Mouse (Mus musculus) kidney, postnatal 10 days (tissue): ENCODE results near the gene Hpf1.

Experiments
- DNase-seq: peaks from one replicate; pipeline ENCODE4 v3.0.0; 2021; ENCODE audit warnings: mixed read lengths

The Hpf1 gene

DNA sequence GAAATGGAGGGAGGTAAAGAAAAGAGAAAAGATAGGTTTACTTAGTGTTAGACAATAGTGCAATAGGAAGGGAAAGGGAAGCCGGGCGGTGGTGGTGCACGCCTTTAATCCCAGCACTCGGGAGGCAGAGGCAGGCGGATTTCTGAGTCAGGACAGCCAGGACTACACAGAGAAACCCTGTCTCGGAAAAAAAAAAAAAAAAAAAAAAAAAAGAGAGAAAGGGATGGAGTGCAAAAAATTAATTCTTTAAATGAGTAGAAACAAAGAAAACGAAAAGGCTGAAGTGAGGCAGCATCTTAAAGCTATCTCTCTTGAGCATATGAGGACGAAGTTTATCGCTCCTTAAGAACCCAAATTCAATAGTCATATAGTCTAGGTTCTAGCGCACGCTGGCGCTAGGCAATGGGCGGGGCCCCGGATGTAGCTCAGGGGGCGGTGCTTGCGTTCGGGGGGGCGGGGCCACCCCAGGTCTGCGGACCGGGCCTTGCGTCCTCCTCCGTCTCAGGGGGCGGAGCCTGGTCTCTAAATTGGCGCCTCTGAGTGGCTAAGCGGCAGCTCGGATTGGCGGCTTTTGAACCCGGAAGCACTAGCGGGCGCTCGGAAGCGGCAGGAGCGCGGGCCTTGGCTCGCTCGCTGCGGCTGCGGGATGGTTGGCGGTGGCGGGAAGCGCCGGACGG, at the start of gene Hpf1:
Hpf1 (plus strand) TSS at position 576 of the 677 bp plus-strand sequence.
- DNase-seq: peak; percentile 98

DNA sequence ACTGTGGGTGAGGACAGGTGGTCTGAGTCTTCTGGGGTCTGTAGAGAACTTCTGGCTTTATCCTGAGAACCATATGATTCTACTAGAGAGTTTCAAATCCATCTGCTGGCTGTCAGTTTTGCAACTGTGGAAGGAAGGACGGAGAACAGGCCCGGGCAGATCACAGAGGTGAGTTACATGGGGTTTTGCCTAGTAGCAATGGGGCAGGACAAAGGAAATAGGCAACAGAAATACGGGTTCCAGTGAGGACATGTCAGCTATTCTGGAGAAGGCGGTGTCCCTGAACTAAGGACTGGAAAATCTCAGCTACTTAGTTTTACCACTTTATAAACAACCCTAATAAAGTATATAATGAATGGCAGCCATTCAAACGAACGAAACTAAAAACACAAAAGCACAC, 47.8 kb upstream of the Hpf1 start:
- DNase-seq: no peak

DNA sequence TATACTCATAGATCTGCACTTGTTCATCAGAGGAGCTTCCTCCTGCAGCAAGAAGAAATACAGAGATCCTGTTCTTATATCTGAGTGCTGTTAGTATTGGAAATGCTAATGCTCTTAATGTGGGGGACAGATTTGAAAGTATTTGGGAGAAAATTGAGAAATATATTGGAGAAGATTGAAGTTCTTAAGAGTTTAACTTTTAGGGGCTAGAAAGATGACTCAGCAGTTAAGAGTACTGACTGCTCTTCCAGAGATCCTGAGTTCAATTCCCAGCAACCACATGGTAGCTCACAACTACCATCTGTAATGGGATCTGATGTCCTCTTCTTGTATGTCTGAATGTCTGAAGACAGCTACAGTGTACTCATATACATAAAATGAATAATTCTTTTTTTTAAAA, 32.7 kb upstream of the Hpf1 start:
- no peak for DNase-seq

DNA sequence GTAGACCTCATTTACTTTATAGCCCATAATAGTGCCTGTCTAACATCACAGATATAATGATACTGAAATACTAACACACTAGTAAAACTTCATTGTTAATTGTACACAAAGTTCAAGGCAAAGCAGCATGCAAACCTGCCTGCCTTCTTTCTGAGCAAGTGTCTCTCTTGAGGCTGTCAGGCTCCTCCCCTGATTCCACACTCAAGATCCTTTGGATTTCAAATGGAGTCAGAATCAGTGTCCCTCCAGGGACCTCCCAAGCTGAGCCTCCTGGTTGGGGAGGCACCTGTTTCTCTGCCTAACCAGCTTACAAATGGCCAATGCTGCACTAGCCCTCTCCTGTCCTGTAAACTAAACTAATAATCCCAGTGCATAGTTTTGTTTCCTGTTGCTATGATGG, 32.1 kb upstream of the Hpf1 start:
- no peak for DNase-seq

DNA sequence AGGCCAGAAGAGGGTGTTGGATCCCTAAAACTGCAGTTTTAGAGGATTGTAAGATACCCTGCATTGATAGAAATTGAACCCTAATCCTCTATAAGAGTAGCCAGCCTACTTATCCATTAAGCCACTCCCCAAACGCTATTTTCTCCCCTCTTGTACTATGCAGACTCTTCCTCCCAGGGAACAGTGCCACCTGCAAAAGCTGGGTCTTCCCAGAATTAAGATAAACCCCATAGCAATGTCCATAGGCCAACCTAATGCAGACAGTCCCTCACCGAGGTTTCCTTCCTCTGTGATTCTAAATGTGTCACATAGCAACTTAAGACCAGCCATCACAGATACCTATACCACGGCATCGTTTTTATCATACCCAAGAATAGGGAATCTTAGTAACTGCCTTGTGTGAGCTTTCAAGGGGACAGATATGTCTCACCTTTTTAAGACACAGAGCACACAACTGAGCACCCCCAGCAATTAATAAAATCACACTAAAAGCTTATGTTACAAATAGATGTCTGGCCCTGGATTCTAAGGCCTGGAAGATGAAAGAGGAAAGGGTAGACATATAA, 31.2 kb upstream of the Hpf1 start:
- no peak for DNase-seq

DNA sequence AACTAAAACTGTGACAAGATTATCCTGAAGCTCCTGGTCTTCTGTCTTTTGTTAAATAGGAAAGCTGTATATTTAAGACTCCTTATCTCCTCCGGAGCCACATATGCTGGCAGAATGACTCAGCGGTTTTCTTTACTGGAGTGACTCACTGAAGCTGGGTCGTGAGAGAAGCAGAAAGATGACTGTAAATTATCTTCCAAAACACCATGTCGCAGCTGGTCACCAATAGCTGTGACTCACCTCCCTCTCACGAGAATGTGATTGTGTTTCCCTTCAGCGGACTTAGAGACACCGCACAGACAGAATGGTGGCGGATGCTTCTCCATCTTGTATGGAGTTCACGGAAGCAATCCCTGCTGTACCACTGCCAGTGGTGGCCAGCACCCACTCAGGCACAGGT, 30.6 kb upstream of the Hpf1 start:
- no peak for DNase-seq

DNA sequence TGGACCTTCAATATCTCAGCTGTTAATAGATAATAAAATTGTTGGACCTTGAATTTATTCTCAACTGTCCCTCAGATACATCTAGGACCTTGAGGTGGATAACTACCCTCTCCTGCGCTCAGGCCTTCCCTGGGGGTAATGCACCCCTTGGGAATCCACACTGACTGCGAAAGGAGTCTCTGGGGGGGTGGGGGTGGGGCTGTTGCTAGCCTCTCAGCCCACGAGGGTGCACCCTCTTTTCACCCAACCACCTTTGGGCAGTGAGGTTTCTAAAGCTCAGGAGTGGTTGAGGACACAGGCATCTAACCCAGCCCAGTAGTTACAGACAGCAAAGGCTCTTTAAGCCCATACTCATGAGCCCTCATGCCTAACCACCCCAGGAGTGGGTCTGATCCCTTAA, 29.5 kb upstream of the Hpf1 start:
- DNase-seq: no peak

DNA sequence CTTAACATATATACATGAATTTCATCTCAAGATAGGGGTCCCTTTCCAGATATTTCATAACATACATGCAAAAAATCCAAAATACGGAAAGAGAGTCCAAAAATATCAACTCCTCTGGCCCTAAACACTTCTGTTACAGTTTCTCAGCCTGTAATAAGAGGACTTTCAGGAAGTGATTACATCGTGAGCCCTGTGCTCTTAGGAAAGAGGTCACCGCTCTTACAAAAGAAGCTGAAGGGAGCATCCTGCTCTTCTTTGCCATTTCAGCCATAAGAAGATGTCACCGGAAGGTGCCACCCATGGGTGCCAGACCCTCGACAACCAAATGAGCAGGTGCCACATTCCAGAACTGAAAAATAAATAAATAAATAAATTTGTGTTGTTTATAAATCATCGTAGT, 28.4 kb upstream of the Hpf1 start:
- no peak for DNase-seq

DNA sequence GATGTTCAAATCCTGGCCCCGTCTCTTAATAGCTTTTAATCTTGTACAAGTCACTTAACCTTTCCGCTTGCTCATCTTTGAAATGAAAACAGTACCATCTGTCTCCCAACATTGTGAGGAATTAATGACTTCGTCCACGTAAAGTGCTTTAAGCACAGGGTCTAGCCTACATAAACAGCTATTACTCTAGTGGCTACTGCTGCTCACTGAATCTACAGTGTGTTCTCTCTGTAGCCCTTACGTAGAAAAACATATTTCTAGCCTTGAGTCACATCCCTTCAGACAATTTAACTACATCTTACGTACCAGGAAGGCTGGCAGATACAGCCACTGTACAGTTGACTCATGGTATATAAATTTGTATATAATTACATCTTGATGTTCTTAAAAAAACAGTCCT, 25.3 kb upstream of the Hpf1 start:
- DNase-seq: no peak

DNA sequence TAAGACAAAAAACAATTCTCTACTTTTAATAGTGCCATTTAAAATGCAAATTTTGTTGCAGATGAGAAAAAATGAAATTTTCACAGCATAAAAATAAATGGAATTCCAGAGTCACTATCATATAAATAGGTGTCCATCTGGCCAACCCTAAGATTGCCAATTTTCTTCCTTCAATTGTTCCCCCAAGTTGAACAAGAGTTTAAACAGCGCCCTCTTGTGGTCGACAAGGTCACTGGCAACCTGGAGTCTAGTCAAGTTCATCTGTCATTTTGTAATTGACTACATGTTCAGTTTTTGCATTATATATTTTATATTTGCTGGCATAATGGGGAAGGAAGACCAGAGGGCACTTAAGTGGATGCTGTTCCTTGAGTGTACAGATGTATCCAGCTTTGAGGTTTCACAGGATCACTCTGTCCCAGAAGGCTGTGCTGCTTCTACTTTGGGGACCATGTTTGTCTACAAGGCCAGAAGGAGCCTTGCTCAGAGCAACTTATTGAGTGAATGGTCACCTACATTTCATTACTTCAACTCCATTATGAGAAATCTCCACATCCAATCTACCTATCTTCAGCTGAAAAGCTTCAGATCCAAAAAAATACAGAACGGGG, 24.6 kb upstream of the Hpf1 start:
- DNase-seq: peak; percentile 77

DNA sequence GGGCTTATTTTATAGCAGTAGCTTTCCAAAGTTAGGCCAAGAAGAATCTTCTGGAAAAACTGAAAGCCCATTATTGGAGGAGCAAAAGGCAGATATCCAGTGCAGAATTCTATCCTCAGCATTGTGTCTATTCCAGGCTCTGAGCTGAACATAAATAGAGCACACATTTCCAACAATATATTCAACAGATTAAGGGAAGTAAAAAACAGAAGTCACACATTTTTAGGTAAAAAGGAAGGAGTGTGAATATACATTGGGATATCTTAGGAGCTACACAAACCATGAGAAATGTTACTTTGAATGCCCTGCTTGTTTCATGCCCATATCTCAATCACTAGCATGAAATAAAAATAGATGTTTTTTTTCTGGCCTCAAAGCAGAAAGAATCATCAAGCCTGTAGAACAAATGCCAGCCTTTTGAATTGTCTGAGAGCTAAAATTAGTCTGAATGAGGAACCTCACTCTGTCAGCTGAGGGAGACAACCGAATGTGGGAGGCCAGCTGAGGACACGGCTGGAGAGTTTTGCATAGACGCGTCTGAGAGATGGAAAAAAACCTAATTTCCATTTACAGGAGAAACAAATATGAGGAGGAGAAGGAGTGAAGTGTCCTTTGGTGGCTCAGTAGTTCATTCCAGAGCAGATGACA, 22.6 kb upstream of the Hpf1 start:
- no peak for DNase-seq

DNA sequence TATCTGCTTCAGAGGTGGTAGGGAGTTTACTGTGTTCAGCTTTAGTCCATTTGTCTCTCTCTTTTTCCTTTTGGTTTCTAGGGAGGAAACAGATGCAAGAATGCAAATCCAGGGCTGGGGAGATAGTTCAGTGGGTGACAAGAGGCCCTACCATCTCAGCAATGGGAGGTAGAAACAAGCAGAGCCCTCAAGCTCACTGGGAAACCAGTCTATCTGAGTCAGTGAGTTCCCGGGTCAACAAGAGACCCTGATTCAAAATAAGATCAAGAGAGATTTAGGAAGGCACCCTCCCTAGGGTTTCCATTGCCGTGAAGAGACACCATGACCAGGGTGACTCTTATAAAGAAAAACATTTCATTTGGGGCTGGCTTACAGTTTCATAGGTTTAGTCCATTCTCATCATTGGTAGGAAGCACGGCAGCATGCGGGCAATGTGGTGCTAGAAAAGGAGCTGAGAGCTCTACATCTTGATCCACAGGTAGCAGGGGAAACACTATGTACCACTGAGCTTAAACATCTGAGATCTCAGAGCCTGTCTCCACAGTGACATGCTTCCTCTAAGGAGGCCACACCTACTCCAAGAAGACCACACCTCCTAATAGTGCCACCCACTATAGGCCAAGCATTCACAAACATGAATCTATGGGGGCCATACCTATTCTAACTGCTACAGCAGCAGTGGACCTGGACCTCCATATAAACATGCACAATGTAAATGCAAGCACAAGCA, 21.8 kb upstream of the Hpf1 start:
- DNase-seq: no peak

DNA sequence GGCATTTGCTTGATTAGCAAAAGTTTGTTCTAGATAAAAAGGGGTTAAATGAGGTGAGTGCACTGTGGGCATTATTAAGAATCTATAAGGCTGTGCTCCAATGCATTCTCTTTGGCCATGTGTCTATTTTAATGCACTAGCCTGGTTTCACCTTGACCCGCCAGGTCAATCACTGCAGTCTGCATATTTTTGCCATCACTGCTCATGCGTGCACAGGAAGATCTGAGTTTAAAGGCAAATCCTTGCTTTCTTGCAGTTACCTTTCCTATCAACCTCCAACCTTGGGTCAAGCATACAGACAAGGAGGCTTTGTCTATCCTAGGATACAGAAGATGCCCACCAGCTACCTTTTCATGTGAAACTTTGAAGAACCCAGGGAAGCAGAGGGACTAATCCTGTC, 20.5 kb upstream of the Hpf1 start:
- peak; percentile 39 for DNase-seq

DNA sequence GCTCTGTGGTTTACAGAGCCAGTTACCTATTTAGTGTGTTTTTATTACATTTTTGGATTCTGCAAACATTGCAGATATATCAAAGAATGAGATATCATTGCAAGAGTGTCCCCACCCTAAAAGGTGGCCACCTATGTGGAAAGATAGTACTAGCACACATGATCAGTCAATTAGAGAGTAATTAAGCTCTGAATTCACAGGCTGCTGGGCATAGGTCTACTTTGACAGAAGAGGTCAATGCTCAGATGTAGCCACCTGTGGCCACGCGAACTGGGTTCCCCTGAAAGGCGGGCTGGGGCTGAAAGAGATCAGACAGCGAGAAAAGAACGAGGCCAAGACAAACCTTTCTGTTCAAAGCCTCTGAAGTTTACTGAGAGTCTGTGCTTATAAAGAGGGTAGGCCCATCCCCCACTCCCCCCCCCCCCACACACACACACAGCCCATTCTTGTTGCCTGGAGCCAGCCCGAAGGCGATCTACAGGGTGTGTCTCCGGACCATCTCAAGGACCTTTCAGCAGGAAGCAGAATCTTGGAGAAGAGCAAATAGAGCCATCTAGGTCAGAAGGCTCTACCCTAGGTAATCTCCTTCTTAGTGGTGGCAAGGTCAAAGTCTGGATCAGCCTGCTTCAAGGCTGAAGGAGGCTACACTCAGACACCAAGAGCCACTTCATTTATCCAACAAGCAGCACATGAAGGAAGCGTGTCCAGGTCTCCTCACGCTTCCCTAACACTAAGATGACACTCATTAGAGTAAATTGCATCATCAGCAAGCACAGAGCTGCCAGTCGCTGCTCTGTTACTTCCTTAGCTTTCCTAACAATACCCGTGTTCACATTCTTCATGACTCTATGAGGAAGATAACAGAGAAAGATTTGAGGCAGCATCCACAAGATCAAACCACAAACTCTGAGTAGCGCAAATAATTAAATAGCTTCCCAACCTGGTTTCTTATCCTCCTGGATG, 19.7 kb upstream of the Hpf1 start:
- DNase-seq: no peak

DNA sequence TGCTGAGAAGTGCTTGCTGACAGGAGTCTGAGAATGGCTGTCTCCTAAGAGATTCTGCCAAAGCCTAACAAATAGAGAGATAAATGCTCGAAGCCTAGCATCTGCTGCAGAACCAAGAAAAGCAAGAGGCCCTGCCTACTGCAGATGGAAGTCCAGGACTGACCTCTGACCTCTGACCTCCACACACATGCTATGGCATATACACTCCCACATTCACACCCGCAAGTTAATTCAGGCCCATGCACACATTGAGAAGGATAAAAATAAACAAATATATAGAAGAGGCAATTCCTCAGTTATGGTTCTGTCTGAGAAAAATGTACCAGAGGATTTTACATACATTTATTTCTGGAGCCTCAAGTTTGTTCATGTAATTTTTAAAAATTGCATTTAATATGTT, 11.6 kb upstream of the Hpf1 start:
- DNase-seq: no peak

DNA sequence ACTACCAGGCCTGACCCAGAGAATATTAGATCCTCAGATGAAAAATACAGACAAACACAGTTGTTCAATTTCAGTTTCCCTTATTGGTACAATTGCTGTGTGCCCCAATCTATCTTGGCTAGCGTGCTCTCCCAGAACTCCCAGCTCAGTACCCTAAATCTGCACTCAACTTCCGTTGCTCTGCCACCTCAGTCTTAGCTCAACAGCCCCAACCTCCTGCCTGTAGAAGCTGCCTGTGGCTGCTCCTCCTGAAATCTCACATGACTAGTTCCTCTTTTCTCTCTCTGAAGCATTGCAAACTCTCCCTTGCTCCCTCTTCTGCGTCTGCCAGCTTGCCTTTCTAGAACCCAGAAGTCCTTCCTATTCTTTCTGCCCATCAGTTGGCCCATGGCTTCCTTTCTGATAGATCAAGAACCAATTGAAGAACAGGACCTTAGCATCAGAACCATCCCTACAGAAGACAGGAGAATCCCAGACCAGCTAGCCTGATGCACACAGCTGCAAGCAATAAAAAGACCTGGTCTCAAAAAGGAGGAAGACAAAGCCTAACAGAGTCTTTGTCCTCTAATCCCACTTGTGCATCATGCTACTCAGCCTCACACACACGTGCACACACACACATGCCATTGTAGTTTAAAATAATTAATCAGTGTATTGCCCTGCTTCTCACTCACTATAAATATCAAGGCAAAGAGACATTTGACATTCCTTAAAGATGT, 6.6 kb upstream of the Hpf1 start:
- no peak for DNase-seq

DNA sequence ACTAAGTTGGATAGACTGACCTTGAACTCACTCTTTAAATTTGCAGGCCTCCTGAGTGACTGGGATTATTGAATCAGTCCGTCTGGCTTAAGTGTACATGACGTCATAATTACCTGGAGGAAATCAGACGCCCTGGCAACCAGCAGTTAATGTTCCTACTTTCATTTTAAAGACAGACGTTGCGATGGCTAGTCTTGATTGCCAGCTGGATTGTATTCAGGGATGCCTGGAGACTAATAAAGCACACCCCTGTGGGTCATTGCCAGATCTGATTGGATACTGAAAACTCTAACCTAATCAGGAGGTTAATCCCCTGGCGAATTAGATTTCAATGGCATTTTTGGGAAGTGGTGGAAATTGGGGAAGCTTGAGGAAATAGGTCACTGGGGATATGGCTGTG, 3.5 kb upstream of the Hpf1 start:
- no peak for DNase-seq

DNA sequence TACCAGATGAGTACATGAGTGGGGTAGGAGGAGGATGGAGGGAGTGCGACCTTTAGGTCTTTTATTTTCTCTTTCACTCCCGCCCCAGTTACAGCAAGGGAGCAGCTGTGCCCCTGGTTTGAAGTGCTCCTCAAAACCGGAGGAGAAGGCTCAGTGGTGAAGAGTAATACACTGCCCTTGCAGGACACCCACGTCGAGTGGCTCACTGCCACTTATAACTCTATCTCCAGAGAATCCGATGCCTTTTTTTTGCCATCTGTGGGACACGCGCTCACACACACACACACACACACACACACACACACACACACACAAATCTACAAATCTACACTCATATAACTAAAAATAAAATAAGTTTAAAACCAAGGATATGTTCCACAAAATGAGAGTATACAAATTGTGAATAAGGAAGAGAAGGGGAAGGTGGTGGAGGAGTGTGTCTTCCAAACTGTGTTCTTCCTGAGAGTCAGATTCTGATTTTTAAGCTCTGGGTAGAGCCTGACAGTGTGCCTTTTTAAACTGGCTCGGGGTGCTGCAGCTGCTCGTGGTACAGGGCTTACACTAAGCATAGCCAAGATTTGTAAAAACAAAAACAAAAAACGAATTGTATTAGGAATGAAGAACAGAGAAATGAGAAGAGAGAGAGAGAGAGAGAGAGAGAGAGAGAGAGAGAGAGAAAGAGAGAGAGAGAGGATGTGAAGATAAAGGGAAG, 931 bp upstream of the Hpf1 start:
- DNase-seq: no peak

DNA sequence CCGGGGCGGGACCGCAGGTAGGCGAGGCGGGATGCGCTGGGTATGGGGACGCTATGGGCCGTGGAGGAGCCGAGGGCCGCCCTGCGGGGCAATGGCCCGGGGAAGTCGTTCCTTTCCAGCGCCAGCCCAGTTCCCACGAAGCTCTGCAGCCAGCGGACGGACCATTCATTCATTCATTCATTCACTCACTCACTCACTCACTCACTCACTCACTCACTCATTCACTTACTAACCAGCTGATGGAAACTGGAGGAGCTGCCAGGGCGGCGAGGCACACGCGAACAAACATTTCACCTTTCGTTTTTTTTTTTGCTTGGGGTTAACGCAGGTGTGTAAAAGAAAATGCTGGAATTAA, 279 bp downstream of the Hpf1 start:
- no peak for DNase-seq

DNA sequence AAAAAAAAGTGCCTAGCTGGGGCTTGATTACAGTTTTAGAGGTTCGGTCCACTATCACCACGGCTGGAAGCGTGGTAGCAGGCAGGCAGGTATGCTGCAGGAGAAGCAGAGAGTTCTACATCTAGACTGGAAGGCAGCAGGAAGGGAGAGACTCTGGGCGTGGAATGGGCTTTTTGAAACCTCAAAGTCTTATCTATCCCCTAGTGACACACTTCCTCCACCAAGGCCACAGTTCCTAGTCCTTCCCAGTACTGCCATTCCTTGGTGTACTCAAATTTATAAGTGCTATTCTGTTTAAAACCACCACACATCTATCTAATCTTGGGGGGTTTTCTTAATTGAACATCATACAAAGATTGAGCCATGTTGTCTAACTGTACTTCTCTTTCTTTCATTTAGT, 1.5 kb downstream of the Hpf1 start:
- no peak for DNase-seq

DNA sequence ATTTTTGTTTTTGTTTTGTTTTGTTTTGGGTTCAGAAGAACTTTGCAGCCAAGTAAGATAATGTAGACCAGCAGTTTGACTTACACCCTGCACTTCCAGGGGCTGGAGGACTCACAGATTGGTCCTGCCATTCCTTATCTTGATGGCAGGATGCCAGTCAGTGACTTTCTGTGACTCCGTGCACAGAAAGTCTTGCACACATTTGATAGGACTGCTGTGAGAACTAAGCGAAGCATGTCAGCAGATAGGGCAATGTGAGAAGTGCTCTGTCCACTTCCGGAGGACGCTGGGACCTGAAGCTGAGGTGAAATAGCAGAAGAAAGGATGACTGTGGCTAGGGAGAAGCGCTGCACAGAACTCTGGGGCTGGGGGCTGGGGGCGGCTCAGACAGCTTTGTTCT, 5.7 kb downstream of the Hpf1 start:
- no peak for DNase-seq
